Mouse (Mus musculus): ENCODE measurements around the gene Six4. TPM values are rescaled to one million over a fixed set of nuclear protein-coding genes. Genes with fewer than 3 reads are reported as not detected.
"Not testable (repeated sequence)": the region's sequence is repeated elsewhere in the genome, so short reads cannot be mapped to it uniquely, and the experiment has no call there.

Six4 gene
- polyA plus RNA-seq, 1 experiment from 2014 or later: 1.3 TPM

DNA sequence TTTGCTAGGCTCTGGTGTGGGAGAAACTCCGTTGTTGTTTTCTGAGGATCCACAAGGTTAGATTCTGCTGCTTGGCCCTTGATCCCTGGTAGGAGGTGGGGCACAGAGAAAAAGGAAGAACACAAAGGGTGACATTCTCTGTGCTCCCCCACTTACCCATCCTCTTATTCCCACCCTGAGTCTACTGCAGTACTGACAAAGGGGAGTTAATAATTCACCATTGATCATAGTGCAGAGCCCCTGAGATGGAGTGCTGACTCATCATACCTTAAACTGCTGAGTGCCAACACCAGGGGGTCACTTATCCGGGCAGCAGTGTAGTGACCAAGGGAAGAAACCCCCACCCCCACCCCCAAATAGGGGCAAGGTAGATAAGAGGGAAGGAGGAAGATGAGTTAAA is 18.7 kb downstream of the Six4 start:
- WGBS: 41% methylated on average over 2 of the region's 2 CpGs

DNA sequence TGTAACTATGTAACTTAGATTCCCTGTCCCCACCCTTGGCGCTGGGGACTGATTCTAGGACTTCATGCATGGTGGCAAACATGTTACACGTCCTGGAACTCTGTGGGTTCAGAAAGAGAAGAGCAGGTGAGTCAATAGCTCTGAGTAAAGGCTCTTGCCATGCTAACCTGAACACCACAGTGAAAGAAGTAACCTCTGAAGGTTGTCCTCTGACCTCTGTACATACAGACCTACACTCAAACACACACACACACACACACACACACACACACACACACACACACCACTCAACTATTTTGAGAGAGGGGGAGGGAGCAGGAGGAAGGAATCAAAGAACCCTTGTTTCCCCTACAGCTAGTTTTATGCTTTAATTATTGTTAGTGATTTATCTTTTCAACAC is 19.1 kb downstream of the Six4 start:
- no peaks in the 10 kb centered on the region for H3K27me3 ChIP-seq (ENCODE audit: control insufficient read depth, insufficient read depth, low read length)
- WGBS: 82% methylated on average over 2 of the region's 2 CpGs
- H3K4me1 ChIP-seq (ENCODE audit: control insufficient read depth, insufficient read depth, low read length): peaks cover 3% of the 10 kb centered on the region; the same call in 1 of the 2 replicates
- no peaks in the 10 kb centered on the region for H3K36me3 ChIP-seq (ENCODE audit: control insufficient read depth, insufficient read depth)
- H3K4me3 ChIP-seq (ENCODE audit: low read length): no peak overlapping the region
- no peak for ATAC-seq (replicated peaks; ENCODE audit: extremely low read depth, insufficient read depth, low FRiP score)
- no peaks in the 10 kb centered on the region for H3K9me3 ChIP-seq (replicated peaks; ENCODE audit: control insufficient read depth, low read length)
- no peak overlapping the region for H3K27ac ChIP-seq (ENCODE audit: low read length)
- H3K9ac ChIP-seq (ENCODE audit: low read length): no peak overlapping the region
- H3K4me2 ChIP-seq (ENCODE audit: low read depth, low read length): no peak overlapping the region

More for the DNA sequence above, 18.7 kb downstream of the Six4 start:
- H3K36me3 ChIP-seq (ENCODE audit: control insufficient read depth, insufficient read depth): no peaks in the 10 kb centered on the region
- peaks cover 3% of the 10 kb centered on the region; the same call in 1 of the 2 replicates for H3K4me1 ChIP-seq (ENCODE audit: control insufficient read depth, insufficient read depth, low read length)
- no peaks in the 10 kb centered on the region for H3K9me3 ChIP-seq (replicated peaks; ENCODE audit: control insufficient read depth, low read length)
- H3K9ac ChIP-seq (ENCODE audit: low read length): no peak overlapping the region
- ATAC-seq (replicated peaks; ENCODE audit: extremely low read depth, insufficient read depth, low FRiP score): no peak
- no peak overlapping the region for H3K27ac ChIP-seq (ENCODE audit: low read length)
- no peak overlapping the region for H3K4me2 ChIP-seq (ENCODE audit: low read depth, low read length)
- H3K27me3 ChIP-seq (ENCODE audit: control insufficient read depth, insufficient read depth, low read length): no peaks in the 10 kb centered on the region
- no peak overlapping the region for H3K4me3 ChIP-seq (ENCODE audit: low read length)

DNA sequence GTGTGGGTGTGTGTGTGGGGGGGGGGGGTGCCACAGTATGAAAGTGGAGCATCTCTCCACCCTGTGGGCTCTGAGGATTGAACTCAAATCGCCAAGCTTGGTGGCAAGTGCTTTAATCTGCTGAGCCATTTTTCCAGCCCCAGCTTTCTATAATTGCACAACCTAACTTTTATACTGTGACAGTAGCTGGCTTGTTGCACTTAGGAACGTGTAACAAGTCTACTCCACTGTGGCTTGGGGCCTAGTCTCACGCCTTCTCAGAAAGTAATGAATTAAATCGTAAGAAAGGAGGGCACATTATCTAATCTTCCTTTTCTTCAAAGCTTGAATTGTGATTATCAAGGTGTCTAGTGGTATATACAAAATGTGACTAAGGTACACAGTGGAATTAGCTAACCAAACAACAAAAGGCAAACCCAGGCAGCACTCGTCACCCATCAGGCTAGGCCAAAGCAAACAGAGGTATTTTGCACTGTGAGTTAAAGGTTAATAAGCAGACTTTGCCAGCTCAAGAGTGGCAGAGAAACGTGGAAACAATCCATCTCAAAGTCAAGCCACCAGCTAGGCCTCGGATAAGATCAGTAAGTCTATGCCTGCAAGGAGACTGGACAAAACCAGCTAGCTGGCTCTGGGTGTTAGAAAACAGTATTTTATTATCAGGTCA is 22.5 kb downstream of the Six4 start:
- no peak overlapping the region for H3K27ac ChIP-seq (ENCODE audit: low read length)
- 68% methylated on average over 7 of the region's 7 CpGs for WGBS

DNA sequence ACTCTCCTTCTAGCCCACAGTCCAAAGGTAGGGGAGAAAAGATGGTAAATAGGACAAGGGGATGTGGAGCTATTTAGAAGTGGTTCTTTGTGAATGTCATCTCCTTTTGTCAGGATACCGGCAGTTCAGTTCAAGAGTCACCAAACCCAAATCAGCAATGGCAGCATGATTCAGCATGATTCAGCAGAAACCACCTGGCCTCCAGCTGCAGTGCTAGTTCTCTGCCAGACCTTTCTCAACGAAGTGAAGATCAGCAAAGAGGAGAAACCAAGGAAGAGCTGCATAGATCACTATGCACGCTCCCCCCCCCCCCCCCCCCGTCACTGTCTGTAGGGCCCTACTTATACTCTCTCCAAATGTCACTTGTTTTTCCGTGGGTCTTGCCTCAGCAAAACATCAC is 24.3 kb downstream of the Six4 start:
- no peak overlapping the region for H3K4me2 ChIP-seq (ENCODE audit: low read depth, low read length)
- no peak overlapping the region for H3K27ac ChIP-seq (ENCODE audit: low read length)
- no peaks in the 10 kb centered on the region for H3K36me3 ChIP-seq (ENCODE audit: control insufficient read depth, insufficient read depth)
- H3K9me3 ChIP-seq (replicated peaks; ENCODE audit: control insufficient read depth, low read length): no peaks in the 10 kb centered on the region
- no peaks in the 10 kb centered on the region; the same call in 1 of the 2 replicates for H3K4me1 ChIP-seq (ENCODE audit: control insufficient read depth, insufficient read depth, low read length)
- H3K9ac ChIP-seq (ENCODE audit: low read length): no peak overlapping the region
- H3K27me3 ChIP-seq (ENCODE audit: control insufficient read depth, insufficient read depth, low read length): no peaks in the 10 kb centered on the region
- 63% methylated on average over 5 of the region's 5 CpGs for WGBS
- H3K4me3 ChIP-seq (ENCODE audit: low read length): no peak overlapping the region
- ATAC-seq (replicated peaks; ENCODE audit: extremely low read depth, insufficient read depth, low FRiP score): no peak

More for the DNA sequence above, 22.5 kb downstream of the Six4 start:
- Histone ChIP-seq H3K36me3 (ENCODE audit: control insufficient read depth, insufficient read depth) (no peaks in the 10 kb centered on the region), H3K9ac (ENCODE audit: low read length) (no peak overlapping the region), H3K9me3 (replicated peaks; ENCODE audit: control insufficient read depth, low read length) (no peaks in the 10 kb centered on the region), H3K4me2 (ENCODE audit: low read depth, low read length) (no peak overlapping the region), H3K4me1 (ENCODE audit: control insufficient read depth, insufficient read depth, low read length) (no peaks in the 10 kb centered on the region; the same call in 1 of the 2 replicates), H3K27me3 (ENCODE audit: control insufficient read depth, insufficient read depth, low read length) (no peaks in the 10 kb centered on the region), H3K4me3 (ENCODE audit: low read length) (no peak overlapping the region)
- ATAC-seq (replicated peaks; ENCODE audit: extremely low read depth, insufficient read depth, low FRiP score): no peak

DNA sequence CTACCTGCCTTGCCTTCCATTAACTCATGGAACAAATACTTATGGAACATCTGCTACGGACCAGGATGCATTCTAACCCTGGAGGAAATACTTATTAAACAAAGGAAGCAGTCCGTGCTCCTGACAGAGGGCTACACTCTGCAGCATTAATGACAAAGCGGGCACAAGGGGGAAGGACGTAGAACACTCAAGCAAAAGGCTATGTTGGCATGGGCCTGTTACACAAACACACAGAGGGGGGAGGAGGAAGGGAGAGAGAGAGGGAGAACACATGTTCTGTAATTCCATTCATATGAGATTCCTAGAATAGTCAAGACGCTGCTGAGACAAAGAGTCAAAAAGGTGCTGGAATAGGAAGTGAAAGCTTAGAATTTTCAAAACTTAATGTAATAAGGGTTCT is 24.8 kb downstream of the Six4 start:
- H3K9ac ChIP-seq (ENCODE audit: low read length): no peak overlapping the region
- no peaks in the 10 kb centered on the region for H3K36me3 ChIP-seq (ENCODE audit: control insufficient read depth, insufficient read depth)
- H3K27me3 ChIP-seq (ENCODE audit: control insufficient read depth, insufficient read depth, low read length): no peaks in the 10 kb centered on the region
- no peak overlapping the region for H3K27ac ChIP-seq (ENCODE audit: low read length)
- H3K4me3 ChIP-seq (ENCODE audit: low read length): no peak overlapping the region
- H3K4me2 ChIP-seq (ENCODE audit: low read depth, low read length): no peak overlapping the region
- H3K4me1 ChIP-seq (ENCODE audit: control insufficient read depth, insufficient read depth, low read length): no peaks in the 10 kb centered on the region; the same call in 1 of the 2 replicates
- no peak for ATAC-seq (replicated peaks; ENCODE audit: extremely low read depth, insufficient read depth, low FRiP score)
- WGBS: 60% methylated on average over 5 of the region's 5 CpGs
- no peaks in the 10 kb centered on the region for H3K9me3 ChIP-seq (replicated peaks; ENCODE audit: control insufficient read depth, low read length)

DNA sequence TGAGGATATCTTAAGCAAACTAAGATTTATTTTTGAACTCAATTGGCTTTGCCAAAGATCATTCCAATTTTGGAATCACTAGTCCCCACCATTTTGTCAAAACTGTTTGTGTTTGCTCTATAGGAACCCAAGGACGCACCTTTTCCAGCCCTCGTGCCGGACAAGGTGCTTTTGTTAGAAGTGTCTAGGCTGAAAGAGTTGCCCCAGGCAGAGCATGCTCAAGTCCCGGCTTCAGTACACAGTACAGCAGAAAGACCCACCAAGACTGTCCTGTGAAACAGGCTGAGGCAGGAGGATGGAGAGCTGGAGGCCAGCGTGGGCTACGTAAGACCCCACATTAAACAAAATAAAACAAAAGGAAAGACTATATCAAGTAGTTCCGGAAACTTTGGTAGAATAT is 26.2 kb downstream of the Six4 start:
- H3K4me1 ChIP-seq (ENCODE audit: control insufficient read depth, insufficient read depth, low read length): no peaks in the 10 kb centered on the region
- H3K27me3 ChIP-seq (ENCODE audit: control insufficient read depth, insufficient read depth, low read length): no peaks in the 10 kb centered on the region
- ATAC-seq (replicated peaks; ENCODE audit: extremely low read depth, insufficient read depth, low FRiP score): no peak
- 88% methylated on average over 7 of the region's 7 CpGs for WGBS
- no peaks in the 10 kb centered on the region for H3K36me3 ChIP-seq (ENCODE audit: control insufficient read depth, insufficient read depth)
- no peak overlapping the region for H3K4me2 ChIP-seq (ENCODE audit: low read depth, low read length)
- no peaks in the 10 kb centered on the region for H3K9me3 ChIP-seq (replicated peaks; ENCODE audit: control insufficient read depth, low read length)
- H3K9ac ChIP-seq (ENCODE audit: low read length): no peak overlapping the region
- no peak overlapping the region for H3K4me3 ChIP-seq (ENCODE audit: low read length)
- no peak overlapping the region for H3K27ac ChIP-seq (ENCODE audit: low read length)

DNA sequence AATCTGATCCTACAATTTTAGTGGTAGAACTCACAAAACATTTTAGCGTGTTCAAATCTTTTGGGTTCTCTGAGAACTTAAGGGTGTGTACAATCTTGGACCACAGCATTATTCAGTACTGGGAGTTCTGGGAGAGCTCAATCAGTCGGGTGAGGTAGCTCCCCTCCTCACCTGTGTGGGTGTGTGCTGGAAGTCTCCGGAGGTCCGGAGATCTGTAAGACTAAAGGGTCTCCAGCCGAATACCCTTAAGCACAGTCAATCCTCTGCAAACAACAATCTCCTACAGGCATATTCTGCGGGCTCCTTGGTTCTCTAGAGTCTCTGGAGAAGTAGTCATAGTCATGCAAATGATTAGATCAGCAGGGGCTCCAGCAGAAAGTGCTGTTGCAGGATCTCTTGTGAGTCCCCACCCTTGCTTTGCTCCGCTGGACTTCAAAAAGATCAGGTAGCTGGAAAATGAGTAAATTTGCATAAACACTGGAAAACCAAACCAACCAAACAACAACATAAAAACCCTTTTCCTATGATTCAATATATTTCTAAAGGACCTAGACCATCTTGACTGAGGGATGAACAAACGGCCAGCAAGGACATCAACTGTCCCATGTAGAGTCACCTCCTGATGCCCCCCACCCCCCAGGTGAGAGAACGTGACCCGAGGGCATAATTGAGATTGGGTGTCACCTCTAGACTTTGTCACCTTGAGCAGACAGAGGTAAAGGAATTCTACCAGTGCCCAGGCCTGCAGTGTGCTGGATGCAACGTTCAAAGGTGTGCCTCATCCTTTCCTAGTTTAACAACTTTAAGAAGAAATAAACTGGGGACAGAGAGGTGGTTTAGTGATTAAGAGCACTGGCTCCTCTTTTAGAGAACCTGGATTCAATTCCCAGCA is 27.3 kb downstream of the Six4 start:
- H3K4me2 ChIP-seq (ENCODE audit: low read depth, low read length): no peak overlapping the region
- ATAC-seq (replicated peaks; ENCODE audit: extremely low read depth, insufficient read depth, low FRiP score): no peak
- WGBS: 38% methylated on average over 11 of the region's 11 CpGs

DNA sequence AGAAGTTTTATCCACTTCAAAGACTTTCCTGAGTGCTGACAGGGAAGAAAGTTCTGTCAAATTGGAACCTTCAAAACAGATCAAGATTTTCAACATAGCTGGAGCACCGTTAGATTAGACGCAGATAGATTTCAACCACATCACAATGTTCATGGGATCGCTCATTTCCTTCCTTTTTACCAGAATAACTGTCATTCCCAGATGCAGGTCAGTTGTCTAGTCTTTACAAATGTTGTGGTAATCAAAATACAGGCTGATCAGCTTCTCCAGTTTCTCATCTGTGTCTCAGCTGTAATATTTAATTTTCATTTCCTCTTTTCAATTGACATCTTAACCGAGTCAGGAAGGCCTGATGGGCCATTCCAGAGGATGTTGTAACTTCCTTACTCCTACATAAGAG is 29.5 kb downstream of the Six4 start:
- H3K27me3 ChIP-seq (ENCODE audit: control insufficient read depth, insufficient read depth, low read length): no peaks in the 10 kb centered on the region
- no peaks in the 10 kb centered on the region for H3K36me3 ChIP-seq (ENCODE audit: control insufficient read depth, insufficient read depth)
- no peaks in the 10 kb centered on the region for H3K9me3 ChIP-seq (replicated peaks; ENCODE audit: control insufficient read depth, low read length)
- H3K27ac ChIP-seq (ENCODE audit: low read length): no peak overlapping the region
- 66% methylated on average over 4 of the region's 4 CpGs for WGBS
- no peaks in the 10 kb centered on the region for H3K4me1 ChIP-seq (ENCODE audit: control insufficient read depth, insufficient read depth, low read length)
- H3K9ac ChIP-seq (ENCODE audit: low read length): no peak overlapping the region
- no peak overlapping the region for H3K4me2 ChIP-seq (ENCODE audit: low read depth, low read length)
- ATAC-seq (replicated peaks; ENCODE audit: extremely low read depth, insufficient read depth, low FRiP score): no peak
- H3K4me3 ChIP-seq (ENCODE audit: low read length): no peak overlapping the region

More for the DNA sequence above, 27.3 kb downstream of the Six4 start:
- no peak overlapping the region for H3K9ac ChIP-seq (ENCODE audit: low read length)
- H3K27ac ChIP-seq (ENCODE audit: low read length): no peak overlapping the region
- no peaks in the 10 kb centered on the region for H3K36me3 ChIP-seq (ENCODE audit: control insufficient read depth, insufficient read depth)
- H3K9me3 ChIP-seq (replicated peaks; ENCODE audit: control insufficient read depth, low read length): no peaks in the 10 kb centered on the region
- H3K4me1 ChIP-seq (ENCODE audit: control insufficient read depth, insufficient read depth, low read length): no peaks in the 10 kb centered on the region
- H3K27me3 ChIP-seq (ENCODE audit: control insufficient read depth, insufficient read depth, low read length): no peaks in the 10 kb centered on the region
- no peak overlapping the region for H3K4me3 ChIP-seq (ENCODE audit: low read length)

DNA sequence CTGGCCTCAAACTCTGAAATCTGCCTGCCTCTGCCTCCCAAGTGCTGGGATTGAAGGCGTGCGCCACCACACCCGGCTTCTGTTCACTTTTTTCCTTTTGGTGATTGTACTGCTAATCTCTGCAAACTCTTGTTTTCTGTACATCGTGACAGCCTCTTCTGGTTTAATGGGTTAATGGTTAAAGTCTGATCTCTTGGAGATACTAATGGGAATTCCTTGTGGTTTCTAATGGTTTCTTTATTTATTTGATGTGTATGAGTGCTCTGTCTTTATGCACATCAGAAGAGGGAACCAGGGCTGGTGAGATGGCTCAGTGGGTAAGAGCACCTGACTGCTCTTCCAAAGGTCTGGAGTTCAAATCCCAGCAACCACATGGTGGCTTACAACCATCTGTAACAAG is 31.4 kb downstream of the Six4 start:
- H3K27me3 ChIP-seq (ENCODE audit: control insufficient read depth, insufficient read depth, low read length); H3K9ac ChIP-seq (ENCODE audit: low read length); H3K4me2 ChIP-seq (ENCODE audit: low read depth, low read length); H3K9me3 ChIP-seq (replicated peaks; ENCODE audit: control insufficient read depth, low read length); H3K27ac ChIP-seq (ENCODE audit: low read length); H3K4me1 ChIP-seq (ENCODE audit: control insufficient read depth, insufficient read depth, low read length); H3K4me3 ChIP-seq (ENCODE audit: low read length); H3K36me3 ChIP-seq (ENCODE audit: control insufficient read depth, insufficient read depth); ATAC-seq (replicated peaks; ENCODE audit: extremely low read depth, insufficient read depth, low FRiP score): not testable (repeated sequence)
- 89% methylated on average over 4 of the region's 4 CpGs for WGBS
